Mouse (Mus musculus) ES-E14 (cell line): ENCODE results near the gene Bod1.

Experiments
- CHD2 ChIP-seq: IDR thresholded peaks from 2 replicates; pipeline ENCODE4 v1.6.1; 2014; ENCODE audit warnings: mild to moderate bottlenecking, low read depth, low read length, inconsistent platforms
- HCFC1 ChIP-seq: IDR thresholded peaks from 2 replicates; pipeline ENCODE4 v1.6.1; 2012; ENCODE audit warnings: low read length, inconsistent platforms, borderline replicate concordance; ENCODE audit not compliant: insufficient read depth
- MAFK ChIP-seq: IDR thresholded peaks from 2 replicates; pipeline ENCODE4 v1.6.1; 2014; ENCODE audit warnings: mild to moderate bottlenecking, low read depth, low read length, inconsistent platforms; ENCODE audit not compliant: insufficient read depth
- ZC3H11A ChIP-seq: IDR thresholded peaks from 2 replicates; pipeline ENCODE4 v1.6.1; 2012; ENCODE audit warnings: low read depth, mild to moderate bottlenecking, inconsistent platforms, low read length, borderline replicate concordance
- ZNF384 ChIP-seq: IDR thresholded peaks from 2 replicates; pipeline ENCODE4 v1.6.1; 2012; ENCODE audit warnings: low read depth, low read length, inconsistent platforms

- TF ChIP-seq ZC3H11A: no peak
- TF ChIP-seq HCFC1: no peak
- TF ChIP-seq ZNF384: no peak
- TF ChIP-seq CHD2: no peak
- no peak for TF ChIP-seq MAFK
Observed at GRCm38 (mm10) chr11:31617236-31617635, 54.4 kb downstream of the Bod1 start.
